In genomic region chr15:12322676-12323402, GRCm38 (mm10) we compare ENCODE assay signal across 9 mouse cellular contexts. TPM values are rescaled to one million over a fixed set of nuclear protein-coding genes. Genes with fewer than 3 reads are reported as not detected.
DNase-seq lines count a peak whose midpoint lies in the region; ATAC-seq lines count a peak whose summit lies in the region.
"Had no signal": no experiment of that assay in that cellular context is flagged by ENCODE, and none has a peak within 500 bp of the region (broad histone marks: within the 10 kb centered on the region; RNA-seq: fewer than 3 reads in every experiment).

No protein-coding gene starts in this region.

- peaks cover 41% of the 10 kb centered on the region for H3K4me1 ChIP-seq in forebrain, embryonic 10.5 days
- H3K4me1 ChIP-seq in limb, embryonic 15.5 days: peaks cover 8% of the 10 kb centered on the region

- H3K27me3 ChIP-seq in forebrain, embryonic 10.5 days (ENCODE audit: poor library complexity, severe bottlenecking): peaks cover 20% of the 10 kb centered on the region
- peaks cover 4% of the 10 kb centered on the region; the same call in 1 of the 2 replicates for H3K27me3 ChIP-seq in limb, embryonic 15.5 days

- H3K36me3 ChIP-seq in forebrain, embryonic 10.5 days (replicated peaks): peaks cover 25% of the 10 kb centered on the region
- H3K36me3 ChIP-seq in limb, embryonic 15.5 days: no peaks in the 10 kb centered on the region; the same call in 1 of the 2 replicates

- H3K9ac ChIP-seq in limb, embryonic 15.5 days: peak overlapping the region; percentile 89; the same call in 1 of the 2 replicates

- peak; percentile 28 for DNase-seq in embryo, embryonic 10.5 days (ENCODE audit: low spot score)
- no peak for DNase-seq in embryo, embryonic 9.5 days (ENCODE audit: extremely low spot score)
- peak; percentile 58 for DNase-seq in 3T3-L1 (ENCODE audit: low read depth, low spot score)
- DNase-seq in forebrain, embryonic 10.5 days (ENCODE audit: extremely low spot score, low spot score): no peak
- DNase-seq in urinary bladder, postnatal 25 days (ENCODE audit: low spot score): no peak
- no peak for DNase-seq in layer of hippocampus, adult 8-10 months (ENCODE audit: low spot score in 2 of 2)
- no peak for DNase-seq in retina, postnatal 1 day

- peak overlapping the region; percentile 70 for H3K4me2 ChIP-seq in limb, embryonic 15.5 days

- peak overlapping the region; percentile 99 for H3K4me3 ChIP-seq in forebrain, embryonic 10.5 days
- peak overlapping the region; percentile 98 for H3K4me3 ChIP-seq in limb, embryonic 15.5 days

- WGBS in forebrain, embryonic 10.5 days: 23% methylated on average over 9 of the region's 9 CpGs
- WGBS in limb, embryonic 15.5 days: 5% methylated on average over 9 of the region's 9 CpGs

- no peaks in the 10 kb centered on the region for H3K9me3 ChIP-seq in forebrain, embryonic 10.5 days
- no peaks in the 10 kb centered on the region for H3K9me3 ChIP-seq in limb, embryonic 15.5 days

- H3K27ac ChIP-seq in forebrain, embryonic 10.5 days: no peak overlapping the region
- peak overlapping the region; percentile 91; the same call in 1 of the 2 replicates for H3K27ac ChIP-seq in limb, embryonic 15.5 days

- ATAC-seq in limb, embryonic 15.5 days (ENCODE audit: insufficient number of reproducible peaks, low FRiP score, low TSS enrichment, low read depth): no peak

RNA-seq across cellular contexts. Expression of gene 1810049J17Rik, which starts 1.1 kb away (rescaled TPM):
- polyA plus RNA-seq in forebrain, embryonic 10.5 days (2016; fragmentation: Nextera tagmentation; extraction: Ambion mirVana): 1.4 TPM in 1 of 2 replicates, not detected in the other
- 0.59 and 0.89 TPM in 2 replicates for polyA plus RNA-seq in limb, embryonic 15.5 days (2015; fragmentation: Nextera tagmentation; extraction: Ambion mirVana)
- 1 to 10 TPM in 1 of 4 experiments, not detected in 3; 1.6 TPM for total RNA-seq in layer of hippocampus, adult 8-10 months (2022)
- total RNA-seq: neutrophil, adult 5-6 weeks had no signal

RNA-seq across cellular contexts. Expression of gene Golph3, which starts 1.6 kb away (rescaled TPM):
- 67.3 and 68.7 TPM in 2 replicates for polyA plus RNA-seq in forebrain, embryonic 10.5 days (2016; fragmentation: Nextera tagmentation; extraction: Ambion mirVana)
- 78.0 and 87.2 TPM in 2 replicates for polyA plus RNA-seq in limb, embryonic 15.5 days (2015; fragmentation: Nextera tagmentation; extraction: Ambion mirVana)
- total RNA-seq in layer of hippocampus, adult 8-10 months (2022): 10 to 100 TPM; 80.3 to 88.4 (median 83.4) TPM

Comparison
In these comparisons a context has a peak if more than half of its experiments do, and no peak if none do; other contexts are left out.
1. DNase-seq: peak in embryo, embryonic 10.5 days (single experiment) and 3T3-L1 (single experiment); none in embryo, embryonic 9.5 days (single experiment), forebrain, embryonic 10.5 days (single experiment), urinary bladder, postnatal 25 days (single experiment), layer of hippocampus, adult 8-10 months (0 of 2) and retina, postnatal 1 day (single experiment).